Mouse (Mus musculus): Measurements from ENCODE around the gene Tlnrd1.

Gene Tlnrd1

DNA sequence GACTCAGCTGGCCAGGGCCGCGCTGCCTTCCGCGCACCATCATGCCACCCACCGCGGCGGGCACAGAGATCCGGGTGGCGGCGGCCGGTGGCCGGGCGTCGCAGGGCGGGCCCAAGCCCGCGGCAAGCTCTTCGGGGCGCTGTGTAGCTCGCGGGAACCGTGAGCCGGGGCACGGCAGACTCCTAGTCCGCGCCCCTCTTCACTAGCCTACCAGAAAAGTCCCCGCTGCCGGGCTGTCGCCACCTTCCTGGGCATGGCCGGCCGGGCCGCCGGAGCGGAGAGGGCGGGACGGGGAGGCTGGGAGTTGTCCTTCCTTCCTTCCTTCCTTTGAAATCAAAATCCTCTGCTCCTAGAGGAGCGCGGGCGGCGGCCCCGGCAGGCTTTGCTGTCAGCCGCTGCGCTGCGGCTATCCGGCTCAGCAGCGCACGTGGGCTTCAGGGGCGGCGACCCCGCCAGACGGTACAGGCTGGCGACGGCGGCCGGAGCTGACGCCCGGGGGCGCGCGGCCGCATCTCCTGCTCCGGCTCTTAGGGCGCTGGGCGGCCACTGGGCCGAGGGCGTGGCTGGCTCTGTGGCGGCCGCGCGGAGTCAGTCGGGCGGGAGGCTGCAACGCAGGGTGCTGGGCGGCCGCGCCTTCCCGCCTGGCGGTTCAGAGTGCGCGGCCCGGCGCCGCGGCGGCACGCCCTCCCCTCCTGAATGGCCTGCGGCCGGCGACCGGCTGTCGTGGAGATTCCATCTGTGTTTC lies 657 bp downstream of the Tlnrd1 start:
- DNase-seq, result peak; percentile 80

DNA sequence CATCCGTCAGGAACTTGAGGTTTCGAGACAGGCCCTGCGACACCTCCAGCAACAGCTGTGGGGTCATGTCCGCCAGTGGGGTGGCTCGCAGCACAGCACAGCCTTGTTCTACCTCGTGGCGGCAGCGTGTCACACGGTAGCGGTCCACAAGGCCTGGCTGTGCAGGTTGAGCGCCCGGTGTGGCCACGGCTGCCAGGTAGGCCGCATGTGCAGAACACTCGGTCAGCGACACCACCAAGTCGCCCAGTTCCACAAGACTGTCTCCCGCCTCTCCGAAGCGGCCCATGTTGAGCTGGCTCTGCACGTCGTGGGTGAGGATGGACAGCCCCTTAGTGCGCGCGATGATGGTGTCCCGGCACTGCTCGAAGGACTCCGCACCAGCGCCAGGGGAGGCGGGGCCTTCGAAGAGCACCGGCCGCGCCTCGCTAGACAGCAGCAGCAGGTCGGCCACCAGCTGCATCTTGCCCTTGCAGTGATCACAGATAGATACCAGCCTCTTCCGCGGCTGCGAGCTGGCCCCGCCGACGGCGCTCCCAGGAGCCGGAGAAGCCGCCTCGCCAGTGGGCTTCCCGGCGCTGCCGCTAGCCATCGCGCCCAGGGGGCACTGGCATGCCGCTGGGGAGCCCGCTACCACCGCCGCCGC lies 1.4 kb downstream of the Tlnrd1 start:
- DNase-seq, result peak; percentile 63

DNA sequence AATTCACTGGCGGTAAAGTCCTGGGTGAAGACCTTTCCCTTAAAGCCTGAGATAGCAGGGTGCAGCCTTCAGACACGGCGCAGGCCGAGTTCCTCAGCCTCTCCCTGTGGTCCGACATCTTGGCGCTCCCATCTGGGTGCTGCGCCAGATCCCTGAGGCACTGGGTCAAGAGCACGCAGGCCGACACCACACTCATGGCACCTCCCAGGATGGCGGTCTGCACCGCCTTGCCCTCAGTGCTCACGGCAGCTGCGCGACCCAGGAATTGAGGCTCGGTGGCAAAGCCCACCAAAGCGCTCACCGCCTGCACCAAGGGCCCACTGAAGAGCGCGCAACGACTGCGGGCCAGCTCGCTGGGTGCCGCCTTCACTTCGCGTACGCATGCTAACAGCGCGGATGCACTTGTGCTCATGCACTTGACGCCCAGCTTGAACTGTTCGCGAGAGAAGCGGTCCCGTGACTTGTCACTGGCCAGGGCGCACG lies 1.9 kb downstream of the Tlnrd1 start:
- DNase-seq, result peak; percentile 15

DNA sequence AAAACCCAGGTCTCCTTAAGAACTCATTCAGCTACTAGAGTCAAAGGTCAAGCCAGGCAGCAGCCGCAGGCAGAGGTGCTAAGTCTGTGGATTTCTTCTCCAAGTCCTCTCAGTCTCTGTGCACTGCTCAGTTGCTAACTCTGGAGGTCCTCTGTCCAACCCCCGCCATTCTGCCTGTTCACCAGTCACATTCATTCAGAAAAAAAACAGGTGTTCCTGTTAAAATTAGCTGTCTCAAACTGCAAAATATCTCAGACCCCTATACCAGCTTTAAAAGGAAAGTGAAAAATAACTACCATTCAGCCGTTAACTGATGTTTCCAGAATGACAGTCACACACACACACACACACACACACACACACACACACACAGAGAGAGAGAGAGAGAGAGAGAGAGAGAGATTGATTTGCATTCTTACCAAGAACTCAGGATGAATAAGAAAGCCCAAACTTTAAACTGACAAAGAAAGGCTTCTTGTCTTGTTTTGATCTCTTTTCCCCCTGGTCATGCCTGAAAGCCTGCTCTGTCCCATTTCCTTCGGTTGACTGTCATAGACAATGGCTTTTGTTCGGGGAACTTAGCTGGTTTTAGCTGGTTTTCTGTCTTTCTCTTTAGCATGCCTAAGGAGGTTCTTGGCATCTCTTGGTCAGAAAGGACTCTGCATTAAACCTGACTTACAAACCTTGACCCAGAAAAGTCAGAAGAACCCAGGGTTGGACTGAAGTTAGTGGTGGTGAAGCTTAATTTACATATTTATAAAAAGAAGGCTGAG lies 5.2 kb downstream of the Tlnrd1 start:
- no peak for DNase-seq

DNA sequence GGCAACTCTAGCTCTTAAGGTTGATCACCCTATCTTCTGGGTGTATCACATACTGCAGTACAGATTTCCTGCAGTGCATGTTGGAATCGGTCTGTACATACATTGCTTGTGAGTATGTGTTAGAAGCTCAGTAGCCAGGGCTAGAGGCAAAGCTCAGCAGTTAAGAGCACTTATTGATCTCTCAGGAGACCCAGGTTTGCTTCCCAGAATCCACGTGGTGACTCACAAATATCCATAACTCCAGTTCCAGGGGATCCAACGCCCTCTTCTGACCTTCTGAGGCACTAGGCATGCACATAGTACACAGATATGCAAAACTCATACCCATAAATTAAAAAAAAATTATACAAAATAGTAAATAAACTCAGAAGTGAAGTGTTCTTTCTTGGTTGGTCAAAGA lies 7.0 kb downstream of the Tlnrd1 start:
- DNase-seq, result no peak

DNA sequence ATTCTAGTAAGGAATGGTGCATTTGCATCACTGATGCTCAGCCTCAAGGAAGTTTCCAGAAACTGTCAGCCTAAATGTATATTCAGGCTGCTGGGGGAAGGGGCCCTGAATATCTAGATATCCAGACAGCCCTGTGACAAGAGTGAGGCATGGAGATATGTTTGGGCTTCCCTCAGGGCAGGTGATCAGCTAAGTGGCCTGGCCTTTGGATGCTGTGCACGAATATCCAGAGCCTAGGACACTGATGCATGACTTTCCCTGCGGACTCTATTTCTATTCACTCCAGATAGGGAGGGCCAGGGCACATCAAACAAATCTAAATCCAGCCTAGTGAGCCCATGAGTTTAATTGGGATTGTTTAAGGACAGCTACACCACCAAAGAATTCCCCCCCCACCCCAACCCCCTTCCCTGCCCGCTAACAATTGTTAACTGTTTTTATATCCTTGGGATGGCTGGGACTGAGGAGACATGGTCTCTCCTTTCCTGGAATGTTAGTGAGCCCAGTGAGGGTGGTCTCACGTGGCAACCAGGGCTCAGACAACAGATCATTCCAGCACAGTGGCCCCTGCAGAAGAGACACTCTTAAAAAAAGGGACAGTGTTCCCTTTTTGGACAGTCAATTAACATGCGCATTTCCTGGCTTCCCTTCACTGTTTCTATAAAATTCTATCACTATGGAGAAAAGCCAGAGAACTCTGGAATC lies 14.1 kb downstream of the Tlnrd1 start:
- no peak for DNase-seq

DNA sequence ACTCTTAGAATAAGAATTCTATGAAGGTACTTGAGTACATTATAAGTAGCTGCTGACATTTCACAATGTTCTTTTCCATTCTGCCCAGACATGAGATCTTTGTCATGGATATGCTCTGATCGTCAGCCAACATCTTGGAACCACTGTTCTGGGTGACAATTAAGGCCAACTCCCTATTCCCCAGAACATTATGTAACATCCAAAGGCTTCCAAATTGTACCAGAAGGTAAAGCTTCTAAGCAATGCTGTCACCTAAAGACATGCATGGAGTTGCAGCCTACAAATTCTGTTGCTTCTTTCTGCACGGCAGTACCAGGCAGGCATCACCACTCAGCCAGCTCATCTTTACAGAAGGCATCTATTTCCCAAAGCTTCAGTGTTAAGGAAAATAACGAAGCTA lies 15.9 kb downstream of the Tlnrd1 start:
- no peak for DNase-seq

DNA sequence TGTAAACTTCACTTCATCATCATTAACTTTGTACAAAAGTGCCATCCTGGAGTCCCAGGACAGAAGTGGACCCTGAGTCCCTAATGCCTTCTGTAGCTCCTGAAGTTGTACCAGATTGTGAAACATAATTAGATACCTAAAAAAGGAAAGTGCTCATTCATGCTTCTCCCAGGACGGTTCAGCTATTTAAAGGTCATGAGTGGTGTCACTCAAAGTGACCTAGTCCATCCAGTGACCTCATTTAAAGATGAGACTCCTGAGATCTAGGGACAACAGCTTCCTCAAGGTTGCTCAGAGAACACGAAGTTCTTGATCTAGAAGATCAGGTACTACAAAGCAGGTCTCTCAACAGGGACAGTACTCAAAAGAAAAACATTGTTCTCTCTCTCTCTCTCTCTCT lies 20.6 kb downstream of the Tlnrd1 start:
- DNase-seq, result no peak

DNA sequence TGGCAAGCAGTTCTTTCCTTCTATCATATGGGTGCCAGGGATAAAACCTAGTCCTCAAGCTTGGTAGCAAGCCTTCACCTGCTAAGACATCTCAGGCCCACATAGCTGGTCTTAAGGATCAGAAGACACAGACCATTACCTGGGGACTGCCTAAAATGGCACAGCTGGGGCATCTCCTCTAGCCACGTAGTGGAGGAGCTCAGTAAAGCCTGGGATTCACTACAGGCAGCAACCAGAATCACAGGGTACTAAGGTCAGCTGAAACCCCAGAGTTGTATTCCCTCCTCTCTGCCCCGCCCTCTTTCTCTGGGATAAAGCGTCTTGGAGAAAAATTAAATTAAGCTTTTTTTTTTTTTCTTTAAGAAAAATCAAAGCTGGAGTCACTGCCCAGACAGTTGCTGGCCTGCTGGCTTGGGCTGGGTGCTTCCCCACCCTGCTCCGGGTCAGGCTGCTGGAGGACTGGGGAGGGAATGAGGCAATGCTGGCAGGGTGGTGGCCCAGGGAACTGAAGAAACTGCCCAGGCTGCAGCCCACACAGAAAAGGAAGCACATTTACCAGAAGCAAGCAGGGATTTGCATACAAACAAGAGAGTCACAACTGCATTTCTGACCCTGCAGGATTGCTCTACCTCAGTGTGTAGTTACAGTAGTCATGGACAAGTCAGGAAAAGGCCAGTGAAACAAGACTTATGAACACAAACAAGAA lies 24.6 kb downstream of the Tlnrd1 start:
- peak; percentile 56 for DNase-seq

DNA sequence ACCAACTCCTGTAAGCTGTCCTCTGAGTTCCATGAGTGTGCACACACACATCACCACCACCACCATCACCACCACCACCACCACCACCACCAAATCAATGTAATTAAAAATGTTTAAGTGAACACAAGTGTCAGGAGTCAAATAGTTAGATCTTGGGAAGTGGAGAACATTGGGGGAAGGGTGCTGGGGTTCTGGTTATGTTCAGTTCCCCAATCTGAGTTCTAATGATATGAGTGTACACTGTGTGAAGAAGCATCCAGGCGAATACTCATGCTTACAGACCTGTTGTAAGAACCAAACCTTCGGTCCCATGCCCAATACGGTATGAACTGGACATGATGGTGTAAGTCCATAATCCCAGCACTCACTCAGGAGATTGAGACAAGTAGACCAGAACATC lies 26.2 kb downstream of the Tlnrd1 start:
- no peak for DNase-seq

DNA sequence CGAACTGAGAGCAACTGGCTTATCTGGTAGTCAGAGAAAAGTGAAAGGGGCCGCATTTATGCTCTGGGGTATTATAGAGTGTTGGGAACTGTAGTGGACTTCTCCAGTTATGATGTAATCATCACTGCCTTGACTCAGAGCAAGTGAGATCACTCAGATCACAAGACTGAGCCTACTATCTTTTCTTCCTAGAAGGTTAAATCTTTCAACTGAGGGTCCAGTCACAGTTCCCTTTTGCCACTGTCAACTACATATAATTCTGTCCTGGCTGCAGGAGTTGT lies 27.0 kb downstream of the Tlnrd1 start:
- no peak for DNase-seq

DNA sequence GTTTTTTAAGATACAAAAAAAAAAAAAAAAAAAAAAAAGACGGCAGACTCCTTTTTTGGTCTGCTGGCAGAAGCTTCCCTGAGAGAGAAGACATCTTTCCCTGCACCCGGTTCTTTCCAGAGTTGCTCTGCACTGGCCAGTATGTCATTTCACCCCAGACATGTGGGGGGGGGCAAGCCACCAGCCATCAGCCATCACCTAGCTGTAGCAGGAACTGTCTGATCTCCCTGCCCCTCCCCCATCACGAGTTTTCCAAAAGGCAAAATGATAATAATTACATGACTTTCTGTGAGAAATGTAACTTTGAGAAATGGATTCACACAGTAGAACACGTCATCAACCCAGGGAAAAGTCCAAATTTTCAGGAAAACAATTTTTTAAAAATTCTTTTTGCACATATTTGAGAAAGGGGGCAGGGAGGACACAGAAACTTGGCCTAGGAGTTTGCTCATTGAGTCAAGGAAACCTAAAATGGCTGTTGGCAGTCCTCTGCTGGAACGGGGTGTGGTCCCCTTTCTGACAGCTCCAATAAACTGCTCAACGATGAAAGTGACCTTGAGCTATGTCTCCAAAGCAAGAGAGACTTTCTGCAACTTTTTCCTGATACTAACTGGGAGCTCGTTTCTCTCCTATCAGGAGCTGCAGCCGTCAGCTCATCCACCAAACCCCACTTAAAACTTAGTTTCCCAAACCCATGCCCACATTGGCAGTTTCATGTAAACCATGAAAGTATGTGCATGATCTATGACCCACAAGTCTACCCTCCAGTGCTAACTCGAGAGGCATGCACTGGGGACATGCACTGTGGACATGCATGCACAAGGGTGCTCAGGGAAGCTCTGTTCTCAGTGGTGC lies 27.5 kb downstream of the Tlnrd1 start:
- peak; percentile 78 for DNase-seq

DNA sequence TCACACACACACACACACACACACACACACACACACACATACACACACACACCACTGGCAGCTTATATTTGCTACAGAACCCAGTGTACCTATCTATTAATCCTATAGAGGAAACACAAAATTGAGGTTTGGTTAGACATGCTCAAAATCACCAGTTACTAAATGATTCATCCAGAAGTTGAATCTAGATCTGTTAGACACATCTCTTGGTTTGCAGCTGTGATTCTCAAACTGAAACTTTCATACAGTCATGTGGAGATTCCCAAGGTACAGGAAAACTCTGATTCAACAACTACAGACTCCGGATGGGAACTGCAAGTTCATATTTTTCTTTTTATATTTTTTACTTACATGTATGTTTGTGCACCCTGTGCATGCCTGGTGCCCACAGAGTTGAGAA lies 28.9 kb downstream of the Tlnrd1 start:
- no peak for DNase-seq

DNA sequence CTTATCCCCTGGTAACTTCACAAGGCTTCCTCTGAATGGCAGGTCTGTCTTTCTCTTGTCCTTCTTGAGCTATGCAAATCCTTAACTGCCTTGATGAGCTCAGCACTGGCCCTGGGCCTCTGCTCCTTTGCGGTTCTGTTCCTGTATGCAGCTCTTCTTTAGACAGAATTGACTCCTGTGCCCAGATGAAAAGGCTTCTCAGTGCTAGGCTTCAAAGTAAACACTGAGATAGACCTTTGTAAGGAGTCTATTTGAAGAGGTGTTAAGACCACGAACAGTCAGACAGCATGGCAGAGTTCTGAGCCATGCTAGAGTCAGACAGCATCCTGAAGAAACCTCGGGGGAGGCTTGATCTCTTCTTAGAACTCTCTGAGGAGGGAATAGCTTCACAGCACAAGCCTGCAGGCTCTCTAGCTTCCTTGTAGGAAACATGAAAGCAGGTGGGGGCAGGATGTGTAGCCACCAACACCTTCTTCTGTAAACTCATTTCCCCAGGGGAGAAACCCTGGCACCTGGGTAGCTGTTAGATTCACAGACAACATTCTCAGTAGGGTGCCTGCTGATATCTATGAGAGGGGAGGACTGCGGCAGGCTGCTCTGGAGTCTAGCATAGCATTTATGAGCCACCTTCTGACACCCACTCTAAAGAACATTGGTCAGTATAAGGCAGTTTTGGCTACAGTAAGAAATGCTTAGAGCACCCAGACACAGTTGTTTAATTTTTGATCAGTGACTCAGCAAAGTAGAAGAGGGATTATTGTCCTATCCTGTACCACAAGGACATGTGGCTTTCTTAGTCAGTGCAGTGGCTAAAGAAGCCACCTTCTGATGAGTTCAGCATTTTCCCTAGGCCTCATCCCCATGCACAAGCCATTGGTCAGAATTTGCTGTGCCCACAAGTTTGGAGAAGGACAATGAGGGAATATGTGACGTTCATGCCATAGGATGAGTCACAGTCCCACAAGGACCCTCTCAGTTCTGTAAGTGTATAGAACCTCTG lies 31.4 kb downstream of the Tlnrd1 start:
- no peak for DNase-seq

DNA sequence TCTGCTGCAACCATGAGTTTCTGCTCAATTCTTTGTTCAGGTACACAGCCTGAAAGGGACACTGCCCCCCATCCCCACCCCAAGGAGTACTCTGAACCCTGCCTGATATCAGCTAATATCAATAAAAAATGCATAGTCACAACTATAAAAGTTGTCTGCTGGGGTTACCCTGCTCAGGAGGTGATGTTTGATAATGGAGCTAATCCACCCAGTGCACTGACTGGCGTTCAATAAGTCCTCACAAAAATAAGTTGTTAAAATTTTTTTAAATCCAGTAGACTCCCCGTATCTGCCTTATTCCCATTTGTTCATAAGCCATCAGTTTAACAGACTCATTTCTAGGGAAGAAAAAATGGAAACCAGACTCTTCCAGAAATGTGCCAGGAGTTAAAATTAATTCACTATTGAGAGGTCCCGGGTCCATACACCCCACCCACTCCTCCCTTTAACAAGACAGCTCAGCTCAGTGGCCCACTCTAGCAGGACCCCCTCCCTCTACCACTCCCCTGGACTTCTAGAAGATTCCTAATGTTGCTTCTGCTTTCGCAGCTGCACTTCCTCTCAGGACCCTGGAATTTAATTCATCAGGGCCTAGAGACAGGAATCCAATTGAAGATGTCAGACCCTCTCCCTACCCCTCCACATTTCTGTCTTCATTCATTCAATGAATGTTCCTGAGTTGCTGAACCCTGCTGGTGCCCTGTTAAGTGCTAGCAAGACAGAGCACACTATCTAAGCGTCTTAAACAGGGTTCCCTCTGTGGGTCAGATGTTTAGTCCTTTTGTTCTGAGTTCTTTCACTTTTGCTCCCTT lies 32.3 kb downstream of the Tlnrd1 start:
- no peak for DNase-seq

DNA sequence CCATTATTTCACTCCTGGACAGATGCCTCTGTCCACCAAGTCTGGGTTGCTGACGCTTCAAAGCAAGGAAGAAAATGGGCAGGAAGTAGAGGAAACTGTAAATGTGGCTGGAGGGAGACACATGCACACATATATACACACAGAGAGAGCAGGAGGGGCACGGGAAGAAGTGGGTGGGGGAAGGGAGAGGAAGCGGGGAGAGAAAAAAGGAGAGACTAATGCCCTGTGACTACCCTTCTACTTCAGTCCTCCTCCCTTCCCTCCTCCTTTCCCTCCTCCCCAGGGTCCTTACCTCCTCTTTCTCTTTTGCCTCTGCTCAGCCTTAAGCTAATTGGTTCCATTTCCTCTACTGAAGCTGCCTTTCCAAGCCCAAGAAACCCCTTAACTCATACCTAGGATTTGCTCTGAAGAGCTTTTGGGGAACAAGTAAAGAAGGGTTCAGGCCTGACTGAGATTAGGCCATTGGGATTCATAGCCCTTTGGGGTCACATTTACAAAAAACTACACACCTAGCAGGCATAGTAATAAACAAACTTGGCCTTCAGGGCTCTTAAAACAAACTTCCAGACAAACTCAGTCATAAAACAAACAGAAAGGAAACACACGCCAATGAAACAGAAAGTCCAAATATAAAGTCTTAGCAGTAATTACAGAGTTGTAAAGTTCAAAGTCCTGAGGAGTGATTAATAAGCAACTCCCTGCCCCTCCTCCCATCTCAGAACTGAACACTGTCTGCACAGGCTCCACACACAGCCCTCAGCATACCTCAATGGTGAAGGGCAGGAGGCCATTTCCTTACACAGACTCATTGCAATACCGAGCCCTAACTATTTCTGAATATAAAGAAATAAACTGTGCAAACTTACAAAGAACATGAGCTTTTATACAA lies 36.7 kb downstream of the Tlnrd1 start:
- no peak for DNase-seq

DNA sequence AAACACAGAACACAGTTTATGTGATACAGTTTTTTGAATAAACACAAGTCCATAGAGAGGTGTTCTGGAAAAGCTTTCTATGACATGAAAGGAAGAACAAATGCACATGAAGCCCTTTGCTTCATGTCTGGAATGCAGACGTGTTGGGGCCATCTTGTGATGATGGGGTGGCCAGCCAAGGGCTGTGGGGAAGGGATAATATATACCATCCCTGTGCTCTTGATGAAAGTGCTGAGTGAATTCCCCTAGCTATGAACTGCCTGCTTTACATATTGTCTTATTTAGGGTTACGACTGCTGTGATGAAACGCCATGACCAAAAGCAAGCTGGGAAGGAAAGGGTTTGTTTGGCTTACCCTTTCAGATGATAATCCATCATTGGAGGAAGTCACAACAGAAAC lies 39.3 kb downstream of the Tlnrd1 start:
- no peak for DNase-seq

DNA sequence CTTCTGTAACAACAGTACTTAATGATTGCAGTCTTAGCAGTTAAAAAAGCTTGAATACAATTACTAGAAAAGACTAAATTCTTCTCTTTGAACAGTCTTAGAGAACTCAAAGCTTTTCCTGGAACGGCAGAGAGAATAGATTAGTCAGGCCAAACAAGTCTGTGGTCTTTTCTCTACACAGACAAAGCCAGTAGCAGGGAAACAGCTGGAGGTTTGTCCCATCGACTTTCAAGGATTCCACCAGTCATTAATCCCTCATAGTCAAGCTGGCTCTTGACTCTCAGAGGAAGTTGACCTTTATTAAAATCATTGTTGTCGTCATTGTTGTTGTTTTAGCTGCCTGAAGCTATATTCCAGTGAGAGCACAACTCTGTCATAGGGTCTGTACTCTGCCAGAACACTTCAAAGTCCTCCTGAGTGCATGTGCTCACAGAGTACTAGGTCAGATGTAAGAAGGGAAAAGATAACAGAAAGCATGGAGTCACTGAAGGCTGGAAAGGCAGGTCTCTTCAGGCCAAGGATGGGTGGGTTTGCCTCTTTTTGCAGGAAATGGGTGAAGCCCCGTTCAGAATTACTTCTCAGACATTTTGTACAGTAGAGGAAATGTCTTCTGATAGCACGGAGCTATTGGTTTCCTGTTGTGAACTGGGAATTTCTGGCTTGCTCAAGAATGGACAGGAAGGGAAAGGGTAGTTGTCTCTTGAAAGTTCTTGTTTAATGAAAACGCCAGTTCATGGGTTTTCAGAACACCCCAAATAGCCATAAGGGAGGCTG lies 41.4 kb downstream of the Tlnrd1 start:
- DNase-seq, result no peak

All from lung, postnatal 14 days (tissue).